Mouse (Mus musculus): ENCODE results near the gene Eef1g. TPM values are rescaled to one million over a fixed set of nuclear protein-coding genes. Genes with fewer than 3 reads are reported as not detected.
"Not testable (repeated sequence)": the region's sequence is repeated elsewhere in the genome, so short reads cannot be mapped to it uniquely, and the experiment has no call there.

Eef1g gene
- polyA plus RNA-seq, 1 experiment from 2014 or later: 501 TPM

GRCm38 (mm10) chr19:8972491-8972890, 5.7 kb downstream of the Eef1g start:
- 87% methylated on average over 8 of the region's 8 CpGs for WGBS
- H3K4me2 ChIP-seq (ENCODE audit: low read length); DNase-seq (ENCODE audit: low spot score); H3K27me3 ChIP-seq (replicated peaks; ENCODE audit: control insufficient read depth, insufficient read depth, low read length); H3K9ac ChIP-seq (ENCODE audit: low read length); H3K9me3 ChIP-seq (ENCODE audit: control insufficient read depth, low read length); ATAC-seq (replicated peaks; ENCODE audit: low FRiP score, low TSS enrichment, low read depth); H3K4me3 ChIP-seq (ENCODE audit: low read depth, low read length); H3K27ac ChIP-seq (ENCODE audit: low read depth): not testable (repeated sequence)
- Histone ChIP-seq H3K36me3 (ENCODE audit: control insufficient read depth, insufficient read depth, low read length) (peaks cover 89% of the 10 kb centered on the region), H3K4me1 (replicated peaks; ENCODE audit: control insufficient read depth, insufficient read depth, low read length) (peaks cover 12% of the 10 kb centered on the region)

DNA sequence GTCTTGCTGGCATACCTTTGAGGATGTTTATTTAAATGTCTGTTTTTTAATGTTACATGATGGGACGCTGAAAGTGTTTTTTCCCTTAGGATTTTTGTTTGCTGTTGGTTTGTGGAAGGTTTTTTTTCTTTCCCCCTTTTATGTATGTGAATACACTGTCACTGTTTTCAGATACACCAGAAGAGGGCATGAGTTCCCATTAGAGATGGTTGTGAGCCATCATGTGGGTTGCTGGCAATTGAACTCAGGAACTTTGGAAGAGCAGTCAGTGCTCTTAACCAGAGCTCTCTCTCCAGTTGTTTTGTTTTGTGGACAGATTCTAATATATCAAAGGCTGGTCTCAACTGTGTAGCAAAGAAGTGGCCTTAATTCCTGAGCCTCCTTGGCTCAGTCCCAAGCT, 7.8 kb downstream of the Eef1g start:
- Histone ChIP-seq H3K36me3 (ENCODE audit: control insufficient read depth, insufficient read depth, low read length) (peaks cover 98% of the 10 kb centered on the region), H3K27ac (ENCODE audit: low read depth) (no peak overlapping the region), H3K4me2 (ENCODE audit: low read length) (no peak overlapping the region), H3K9me3 (ENCODE audit: control insufficient read depth, low read length) (no peaks in the 10 kb centered on the region), H3K4me1 (replicated peaks; ENCODE audit: control insufficient read depth, insufficient read depth, low read length) (0 out of 2 replicates have a peak, but pooled peaks cover 4% of the 10 kb centered on the region), H3K9ac (ENCODE audit: low read length) (no peak overlapping the region), H3K4me3 (ENCODE audit: low read depth, low read length) (no peak overlapping the region), H3K27me3 (replicated peaks; ENCODE audit: control insufficient read depth, insufficient read depth, low read length) (no peaks in the 10 kb centered on the region)
- WGBS: 75% methylated on average over 1 of the region's 1 CpGs
- DNase-seq (ENCODE audit: low spot score) (no peak), ATAC-seq (replicated peaks; ENCODE audit: low FRiP score, low TSS enrichment, low read depth) (no peak)

DNA sequence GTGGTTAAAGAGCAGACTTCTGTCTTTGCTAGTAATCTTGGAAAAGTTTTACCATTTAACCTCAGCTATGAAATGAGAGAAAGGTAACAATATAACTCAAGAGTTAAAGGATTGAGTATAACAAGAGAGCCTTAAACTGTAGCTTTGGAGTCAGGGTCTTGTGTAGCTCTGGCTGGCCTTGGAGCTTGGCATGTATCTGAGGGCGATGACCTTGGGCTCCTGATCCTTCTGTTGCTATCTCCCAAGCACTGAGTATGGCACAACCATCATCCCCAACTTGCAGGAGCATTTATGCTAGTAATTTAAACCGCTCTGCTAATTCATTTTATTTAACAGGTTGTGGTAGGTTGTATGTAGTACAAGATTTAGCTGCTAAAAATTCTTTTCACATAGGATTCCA, 8.7 kb downstream of the Eef1g start:
- H3K27ac ChIP-seq (ENCODE audit: low read depth): no peak overlapping the region
- DNase-seq (ENCODE audit: low spot score) (no peak), ATAC-seq (replicated peaks; ENCODE audit: low FRiP score, low TSS enrichment, low read depth) (no peak)
- no peak overlapping the region for H3K4me3 ChIP-seq (ENCODE audit: low read depth, low read length)
- peaks cover 98% of the 10 kb centered on the region for H3K36me3 ChIP-seq (ENCODE audit: control insufficient read depth, insufficient read depth, low read length)
- H3K27me3 ChIP-seq (replicated peaks; ENCODE audit: control insufficient read depth, insufficient read depth, low read length): no peaks in the 10 kb centered on the region
- H3K9me3 ChIP-seq (ENCODE audit: control insufficient read depth, low read length): no peaks in the 10 kb centered on the region
- no peak overlapping the region for H3K9ac ChIP-seq (ENCODE audit: low read length)
- H3K4me2 ChIP-seq (ENCODE audit: low read length): no peak overlapping the region
- WGBS: 98% methylated on average over 2 of the region's 2 CpGs
- H3K4me1 ChIP-seq (replicated peaks; ENCODE audit: control insufficient read depth, insufficient read depth, low read length): 0 out of 2 replicates have a peak, but pooled peaks cover 4% of the 10 kb centered on the region

DNA sequence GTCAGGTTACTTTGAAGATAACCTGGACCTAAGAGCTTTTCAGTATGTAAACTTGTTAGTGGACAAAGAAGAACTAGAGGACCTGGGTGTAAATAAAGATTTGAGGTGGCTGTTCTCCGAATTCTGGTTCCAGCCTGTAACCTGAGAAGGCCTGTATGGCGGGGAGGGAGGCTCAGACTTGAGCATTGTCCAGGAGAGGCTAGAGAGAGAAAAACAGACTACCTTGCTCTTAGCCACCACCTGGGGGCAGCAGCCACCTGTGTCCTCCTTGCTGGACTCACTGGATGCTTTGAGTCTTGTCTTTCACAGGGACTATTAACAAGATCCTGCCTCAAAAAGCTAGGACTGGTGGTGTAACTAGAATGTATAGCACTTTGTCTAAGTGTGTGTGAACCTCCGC, 9.7 kb downstream of the Eef1g start:
- H3K36me3 ChIP-seq (ENCODE audit: control insufficient read depth, insufficient read depth, low read length): peaks cover 93% of the 10 kb centered on the region
- WGBS: 40% methylated on average over 3 of the region's 3 CpGs

DNA sequence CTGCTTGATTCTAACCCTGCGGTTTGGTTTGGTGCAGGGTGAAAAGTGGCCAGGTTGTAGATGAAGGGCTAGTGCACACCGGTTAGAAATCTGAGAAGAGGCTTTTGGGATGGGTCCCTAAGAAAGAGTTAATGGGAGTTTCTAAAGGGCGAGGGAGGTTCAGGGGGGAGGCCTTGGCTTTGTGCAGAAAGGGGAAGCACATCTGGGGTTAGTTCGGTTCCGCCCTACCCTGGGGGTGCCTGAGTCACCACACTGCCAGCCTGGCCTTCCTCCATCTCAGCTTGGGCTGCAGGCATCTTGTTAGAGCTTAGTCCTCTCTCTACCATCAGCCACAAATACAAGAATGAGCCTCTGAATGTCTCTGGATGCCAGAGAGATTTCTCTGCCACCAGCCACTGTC, 13.9 kb downstream of the Eef1g start:
- H3K27ac ChIP-seq (ENCODE audit: low read depth): no peak overlapping the region
- H3K9me3 ChIP-seq (ENCODE audit: control insufficient read depth, low read length): no peaks in the 10 kb centered on the region
- no peaks in the 10 kb centered on the region for H3K27me3 ChIP-seq (replicated peaks; ENCODE audit: control insufficient read depth, insufficient read depth, low read length)
- WGBS: 53% methylated on average over 5 of the region's 5 CpGs
- peaks cover 46% of the 10 kb centered on the region for H3K4me1 ChIP-seq (replicated peaks; ENCODE audit: control insufficient read depth, insufficient read depth, low read length)
- H3K9ac ChIP-seq (ENCODE audit: low read length): no peak overlapping the region
- no peak overlapping the region for H3K4me2 ChIP-seq (ENCODE audit: low read length)
- H3K4me3 ChIP-seq (ENCODE audit: low read depth, low read length): no peak overlapping the region
- no peak for ATAC-seq (replicated peaks; ENCODE audit: low FRiP score, low TSS enrichment, low read depth)
- H3K36me3 ChIP-seq (ENCODE audit: control insufficient read depth, insufficient read depth, low read length): peaks cover 50% of the 10 kb centered on the region
- no peak for DNase-seq (ENCODE audit: low spot score)

More for the DNA sequence above, 9.7 kb downstream of the Eef1g start:
- no peaks in the 10 kb centered on the region for H3K9me3 ChIP-seq (ENCODE audit: control insufficient read depth, low read length)
- ATAC-seq (replicated peaks; ENCODE audit: low FRiP score, low TSS enrichment, low read depth): peak; percentile 67; the same call in 1 of the 2 replicates
- H3K4me3 ChIP-seq (ENCODE audit: low read depth, low read length): no peak overlapping the region
- no peak overlapping the region for H3K9ac ChIP-seq (ENCODE audit: low read length)
- H3K27me3 ChIP-seq (replicated peaks; ENCODE audit: control insufficient read depth, insufficient read depth, low read length): no peaks in the 10 kb centered on the region
- no peak overlapping the region for H3K4me2 ChIP-seq (ENCODE audit: low read length)
- no peak overlapping the region for H3K27ac ChIP-seq (ENCODE audit: low read depth)
- no peak for DNase-seq (ENCODE audit: low spot score)
- peaks cover 6% of the 10 kb centered on the region; the same call in 1 of the 2 replicates for H3K4me1 ChIP-seq (replicated peaks; ENCODE audit: control insufficient read depth, insufficient read depth, low read length)

DNA sequence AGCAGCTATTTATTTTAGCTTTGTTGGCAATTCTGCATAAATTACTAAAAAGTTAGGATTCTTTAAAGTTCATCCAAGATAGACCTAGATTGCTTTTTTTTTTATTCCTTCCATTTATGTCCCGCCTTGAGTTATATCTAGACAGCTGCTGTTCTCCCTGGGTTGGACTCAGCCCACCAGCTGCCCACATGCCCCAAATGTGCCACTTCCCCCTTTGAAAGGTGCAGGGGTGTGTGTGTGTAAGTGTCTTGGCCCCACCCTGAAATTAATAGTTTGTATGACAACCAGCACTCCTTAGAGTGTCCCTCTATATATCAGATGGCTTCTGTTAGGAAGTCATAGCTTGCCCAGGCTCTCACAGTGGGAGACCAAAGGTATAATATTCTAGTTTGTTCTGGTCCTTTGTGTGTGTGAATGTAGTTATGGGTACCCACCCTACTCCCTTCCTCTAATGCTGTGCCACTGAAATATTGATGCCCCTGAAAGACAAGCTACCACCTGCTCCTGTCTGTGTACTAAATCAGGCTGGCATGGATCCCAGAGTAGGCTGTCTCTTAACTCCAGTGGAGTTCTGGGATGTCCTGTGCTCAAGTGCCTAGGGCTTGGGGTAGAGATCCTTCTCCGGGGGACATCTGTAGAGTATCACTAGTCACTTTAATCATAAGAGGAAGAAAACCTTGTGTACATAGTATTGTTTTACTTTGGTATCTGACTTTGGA, 14.8 kb downstream of the Eef1g start:
- Histone ChIP-seq H3K4me3 (ENCODE audit: low read depth, low read length) (no peak overlapping the region), H3K9me3 (ENCODE audit: control insufficient read depth, low read length) (no peaks in the 10 kb centered on the region), H3K27ac (ENCODE audit: low read depth) (no peak overlapping the region), H3K9ac (ENCODE audit: low read length) (no peak overlapping the region), H3K27me3 (replicated peaks; ENCODE audit: control insufficient read depth, insufficient read depth, low read length) (no peaks in the 10 kb centered on the region), H3K36me3 (ENCODE audit: control insufficient read depth, insufficient read depth, low read length) (peaks cover 44% of the 10 kb centered on the region), H3K4me1 (replicated peaks; ENCODE audit: control insufficient read depth, insufficient read depth, low read length) (peaks cover 43% of the 10 kb centered on the region), H3K4me2 (ENCODE audit: low read length) (no peak overlapping the region)
- WGBS: 83% methylated on average over 2 of the region's 2 CpGs
- ATAC-seq (replicated peaks; ENCODE audit: low FRiP score, low TSS enrichment, low read depth): no peak
- no peak for DNase-seq (ENCODE audit: low spot score)

GRCm38 (mm10) chr19:8982303-8983149, 15.7 kb downstream of the Eef1g start:
- Histone ChIP-seq H3K9me3 (ENCODE audit: control insufficient read depth, low read length) (no peaks in the 10 kb centered on the region), H3K4me2 (ENCODE audit: low read length) (no peak overlapping the region), H3K36me3 (ENCODE audit: control insufficient read depth, insufficient read depth, low read length) (peaks cover 35% of the 10 kb centered on the region), H3K4me1 (replicated peaks; ENCODE audit: control insufficient read depth, insufficient read depth, low read length) (peaks cover 43% of the 10 kb centered on the region), H3K9ac (ENCODE audit: low read length) (no peak overlapping the region), H3K4me3 (ENCODE audit: low read depth, low read length) (no peak overlapping the region), H3K27me3 (replicated peaks; ENCODE audit: control insufficient read depth, insufficient read depth, low read length) (no peaks in the 10 kb centered on the region), H3K27ac (ENCODE audit: low read depth) (peak overlapping the region; percentile 79)
- no peak for DNase-seq (ENCODE audit: low spot score)
- ATAC-seq (replicated peaks; ENCODE audit: low FRiP score, low TSS enrichment, low read depth): 0 out of 2 replicates have a peak, but pooled peaks have one; percentile 28
- 48% methylated on average over 5 of the region's 5 CpGs for WGBS

GRCm38 (mm10) chr19:8983150-8983650, 16.4 kb downstream of the Eef1g start:
- peaks cover 29% of the 10 kb centered on the region for H3K36me3 ChIP-seq (ENCODE audit: control insufficient read depth, insufficient read depth, low read length)
- H3K4me3 ChIP-seq (ENCODE audit: low read depth, low read length): no peak overlapping the region
- H3K9ac ChIP-seq (ENCODE audit: low read length): no peak overlapping the region
- no peak overlapping the region for H3K4me2 ChIP-seq (ENCODE audit: low read length)
- peak; percentile 52 for ATAC-seq (replicated peaks; ENCODE audit: low FRiP score, low TSS enrichment, low read depth)
- H3K9me3 ChIP-seq (ENCODE audit: control insufficient read depth, low read length): no peaks in the 10 kb centered on the region
- H3K27me3 ChIP-seq (replicated peaks; ENCODE audit: control insufficient read depth, insufficient read depth, low read length): no peaks in the 10 kb centered on the region
- WGBS: 26% methylated on average over 4 of the region's 4 CpGs
- H3K27ac ChIP-seq (ENCODE audit: low read depth): peak overlapping the region; percentile 79
- peaks cover 49% of the 10 kb centered on the region for H3K4me1 ChIP-seq (replicated peaks; ENCODE audit: control insufficient read depth, insufficient read depth, low read length)
- no peak for DNase-seq (ENCODE audit: low spot score)

All from intestine, embryonic 14.5 days (tissue).